Mouse (Mus musculus): Measurements from ENCODE around the gene Zfp13. TPM values are rescaled to one million over a fixed set of nuclear protein-coding genes. Genes with fewer than 3 reads are reported as not detected.

The Zfp13 gene
- total and polyA plus RNA-seq, 2 experiments from 2014 or later, result 23.6 to 47.0 TPM

DNA sequence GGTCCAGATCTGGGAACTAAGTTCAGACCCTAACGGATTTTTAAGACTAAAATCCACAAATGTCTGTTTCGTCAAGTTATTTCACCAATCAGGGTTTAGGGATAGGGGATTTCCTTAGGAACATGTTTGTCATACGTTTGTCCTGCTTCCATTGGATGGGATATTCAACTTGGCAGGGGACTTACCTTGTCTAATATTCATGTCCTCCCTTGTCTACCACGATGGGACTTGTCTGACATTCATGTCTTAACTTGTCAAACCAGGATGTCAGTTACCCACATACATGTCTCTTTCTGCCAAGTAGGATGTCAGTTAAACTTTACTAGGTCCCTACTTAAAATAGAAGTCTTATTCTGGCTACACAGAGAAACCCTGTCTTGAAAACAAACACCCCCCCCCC, 55.3 kb downstream of the Zfp13 start:
- no peak overlapping the region for H3K9ac ChIP-seq
- no peak overlapping the region for H3K4me3 ChIP-seq (ENCODE audit: low read depth, low read length)
- no peaks in the 10 kb centered on the region for H3K36me3 ChIP-seq (ENCODE audit: insufficient read depth)
- WGBS, result 76% methylated on average over 4 of the region's 4 CpGs
- no peak overlapping the region for H3K27ac ChIP-seq (ENCODE audit: low read depth, low read length)
- ATAC-seq, result no peak
- no peaks in the 10 kb centered on the region for H3K4me1 ChIP-seq (ENCODE audit: insufficient read depth)
- no peaks in the 10 kb centered on the region for H3K9me3 ChIP-seq (ENCODE audit: low read length)
- no peak overlapping the region for H3K4me2 ChIP-seq (ENCODE audit: low read depth)
- H3K27me3 ChIP-seq (ENCODE audit: insufficient read depth, low read length), result peaks cover 12% of the 10 kb centered on the region
- no peak for DNase-seq
- TF ChIP-seq CTCF (IDR thresholded peaks at IDR 0.05; ENCODE audit: low read depth), result no peak

DNA sequence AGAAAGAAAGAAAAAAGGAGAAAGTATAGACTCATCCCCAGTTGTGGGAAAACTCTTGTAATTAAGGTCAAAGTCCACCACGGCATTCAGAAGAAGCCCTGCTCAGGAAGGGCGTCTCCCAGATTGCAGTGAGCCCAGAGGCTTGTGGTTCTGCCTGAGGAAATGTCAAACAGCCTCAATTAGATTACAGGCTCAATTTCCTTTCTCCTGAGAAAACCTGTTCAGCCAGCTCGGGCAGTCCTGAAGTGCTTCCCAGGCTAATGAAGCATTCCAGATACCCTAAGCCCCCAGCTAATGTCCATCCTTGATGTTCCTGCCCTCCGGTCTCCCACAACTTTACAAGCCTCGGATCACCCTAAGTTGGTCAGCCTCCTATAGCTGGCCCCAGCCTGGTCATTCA, 56.0 kb downstream of the Zfp13 start:
- 61% methylated on average over 5 of the region's 5 CpGs for WGBS
- Histone ChIP-seq H3K9ac (no peak overlapping the region), H3K4me1 (ENCODE audit: insufficient read depth) (0 out of 2 replicates have a peak, but pooled peaks cover under 1% of the 10 kb centered on the region), H3K4me3 (ENCODE audit: low read depth, low read length) (no peak overlapping the region), H3K27ac (ENCODE audit: low read depth, low read length) (no peak overlapping the region), H3K27me3 (ENCODE audit: insufficient read depth, low read length) (peaks cover 18% of the 10 kb centered on the region), H3K4me2 (ENCODE audit: low read depth) (no peak overlapping the region), H3K36me3 (ENCODE audit: insufficient read depth) (no peaks in the 10 kb centered on the region), H3K9me3 (ENCODE audit: low read length) (no peaks in the 10 kb centered on the region)
- no peak for DNase-seq
- TF ChIP-seq CTCF (IDR thresholded peaks at IDR 0.05; ENCODE audit: low read depth), result no peak
- no peak for ATAC-seq

DNA sequence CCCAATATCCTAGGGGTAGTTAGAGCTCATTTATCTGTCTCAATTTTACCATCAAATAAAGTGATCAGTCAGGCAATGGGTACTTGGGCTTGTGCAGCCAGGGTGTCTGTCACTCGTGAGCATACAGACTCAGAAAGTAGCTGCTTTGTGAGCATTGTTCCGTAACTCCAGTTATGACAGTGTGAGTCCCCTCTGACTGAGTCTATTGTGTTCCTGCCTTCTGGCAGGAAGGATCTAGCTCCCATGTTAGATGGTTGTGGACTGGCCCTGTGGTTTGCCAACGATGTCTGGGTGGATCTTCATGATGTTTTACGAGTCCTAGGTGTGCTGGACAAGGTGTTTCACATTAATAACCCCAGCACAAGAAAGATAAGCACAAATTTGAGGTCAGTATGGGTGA, 56.5 kb downstream of the Zfp13 start:
- Histone ChIP-seq H3K27me3 (ENCODE audit: insufficient read depth, low read length) (peaks cover 23% of the 10 kb centered on the region), H3K36me3 (ENCODE audit: insufficient read depth) (no peaks in the 10 kb centered on the region), H3K4me3 (ENCODE audit: low read depth, low read length) (no peak overlapping the region), H3K27ac (ENCODE audit: low read depth, low read length) (no peak overlapping the region), H3K9ac (no peak overlapping the region), H3K9me3 (ENCODE audit: low read length) (no peaks in the 10 kb centered on the region), H3K4me1 (ENCODE audit: insufficient read depth) (0 out of 2 replicates have a peak, but pooled peaks cover 4% of the 10 kb centered on the region), H3K4me2 (ENCODE audit: low read depth) (no peak overlapping the region)
- 46% methylated on average over 4 of the region's 4 CpGs for WGBS
- no peak for TF ChIP-seq CTCF (IDR thresholded peaks at IDR 0.05; ENCODE audit: low read depth)
- ATAC-seq, result no peak
- DNase-seq, result no peak

DNA sequence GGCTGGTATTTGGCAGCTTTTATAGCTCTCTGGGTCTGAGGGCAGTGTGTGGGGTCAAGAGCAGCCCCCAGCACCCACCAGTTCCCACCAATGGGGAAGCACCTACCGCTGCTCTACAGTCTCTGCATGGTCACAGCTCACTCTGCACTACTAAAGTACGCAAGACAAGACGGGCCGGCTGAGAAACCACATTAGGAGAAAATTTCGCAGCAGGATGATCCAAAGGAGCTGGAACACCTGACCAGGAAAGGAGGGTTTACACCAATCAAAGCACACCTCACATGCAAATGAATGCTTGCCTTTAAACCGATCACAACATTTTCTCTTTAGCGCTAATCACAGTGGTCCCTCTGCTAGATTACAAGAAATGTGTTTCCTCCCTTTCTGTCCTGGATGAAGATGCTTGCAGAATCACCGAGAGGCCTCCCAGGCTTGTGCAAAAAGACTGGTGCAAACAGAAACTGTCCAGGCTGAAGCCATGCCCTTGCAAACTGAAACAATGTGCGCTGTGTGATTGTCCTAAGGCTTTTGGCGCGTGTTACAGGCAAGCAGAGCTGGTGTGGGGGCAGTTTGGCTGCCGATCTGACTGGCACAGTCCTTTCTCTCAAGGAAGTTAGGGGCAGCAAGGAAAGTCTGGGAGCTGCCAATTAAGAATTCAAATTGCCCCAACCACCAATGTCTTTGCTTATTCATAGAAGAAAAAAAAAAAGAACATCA, 57.1 kb downstream of the Zfp13 start:
- ATAC-seq, result no peak
- H3K27me3 ChIP-seq (ENCODE audit: insufficient read depth, low read length), result peaks cover 29% of the 10 kb centered on the region
- no peak overlapping the region for H3K27ac ChIP-seq (ENCODE audit: low read depth, low read length)
- no peak overlapping the region for H3K4me3 ChIP-seq (ENCODE audit: low read depth, low read length)
- H3K9ac ChIP-seq, result no peak overlapping the region
- no peaks in the 10 kb centered on the region for H3K9me3 ChIP-seq (ENCODE audit: low read length)
- no peaks in the 10 kb centered on the region for H3K36me3 ChIP-seq (ENCODE audit: insufficient read depth)
- H3K4me1 ChIP-seq (ENCODE audit: insufficient read depth), result 0 out of 2 replicates have a peak, but pooled peaks cover 4% of the 10 kb centered on the region
- no peak for DNase-seq
- WGBS, result 11% methylated on average over 12 of the region's 12 CpGs
- no peak for TF ChIP-seq CTCF (IDR thresholded peaks at IDR 0.05; ENCODE audit: low read depth)
- no peak overlapping the region for H3K4me2 ChIP-seq (ENCODE audit: low read depth)

DNA sequence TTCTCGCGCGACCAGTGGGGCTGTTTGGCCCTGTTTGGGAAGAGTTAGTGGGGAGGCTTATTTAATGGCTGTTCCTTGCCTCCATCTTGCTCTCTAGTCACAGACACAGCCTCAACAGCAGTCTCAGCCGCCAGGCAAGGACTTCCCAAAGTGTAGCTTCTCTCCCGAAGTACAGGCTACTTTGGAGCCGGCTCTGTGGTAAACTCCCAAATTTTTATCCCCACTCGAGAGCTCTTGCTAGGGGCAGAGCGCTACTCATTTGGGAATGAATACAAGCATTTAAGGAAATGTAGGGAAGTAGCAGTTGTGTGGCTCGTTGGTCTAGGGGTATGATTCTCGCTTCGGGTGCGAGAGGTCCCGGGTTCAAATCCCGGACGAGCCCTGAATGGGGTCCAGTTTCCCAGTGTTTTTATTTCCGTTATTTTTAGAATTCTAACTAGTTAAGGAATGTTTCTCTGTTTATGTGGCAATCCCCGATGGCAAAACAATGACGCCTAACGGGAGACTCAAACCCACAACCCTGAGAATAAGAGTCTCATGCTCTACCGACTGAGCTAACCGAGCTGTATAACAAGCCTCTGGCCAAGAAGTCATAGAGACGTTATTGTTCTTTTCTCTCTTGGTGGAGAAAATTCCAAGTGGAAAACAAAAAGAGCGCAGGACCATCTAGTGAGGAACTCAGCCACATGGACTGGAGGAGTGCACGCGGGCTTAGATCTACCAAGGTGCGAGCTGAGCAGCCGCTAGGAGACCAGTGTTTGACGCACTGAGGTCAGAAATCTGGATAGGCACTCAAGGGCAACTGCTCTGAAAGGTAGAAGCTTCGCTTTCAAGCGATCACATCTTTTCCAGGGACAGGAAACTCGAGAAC, 58.4 kb downstream of the Zfp13 start:
- Histone ChIP-seq H3K4me2 (ENCODE audit: low read depth) (peak overlapping the region; percentile 19; the same call in 1 of the 2 replicates), H3K36me3 (ENCODE audit: insufficient read depth) (no peaks in the 10 kb centered on the region), H3K4me3 (ENCODE audit: low read depth, low read length) (peak overlapping the region; percentile 11; the same call in 1 of the 2 replicates), H3K4me1 (ENCODE audit: insufficient read depth) (0 out of 2 replicates have a peak, but pooled peaks cover 4% of the 10 kb centered on the region), H3K27me3 (ENCODE audit: insufficient read depth, low read length) (peaks cover 31% of the 10 kb centered on the region), H3K9ac (no peak overlapping the region), H3K9me3 (ENCODE audit: low read length) (no peaks in the 10 kb centered on the region), H3K27ac (ENCODE audit: low read depth, low read length) (no peak overlapping the region)
- ATAC-seq (peak; percentile 40; the same call in 1 of the 2 replicates), DNase-seq (no peak)
- no peak for TF ChIP-seq CTCF (IDR thresholded peaks at IDR 0.05; ENCODE audit: low read depth)
- 16% methylated on average over 31 of the region's 31 CpGs for WGBS

DNA sequence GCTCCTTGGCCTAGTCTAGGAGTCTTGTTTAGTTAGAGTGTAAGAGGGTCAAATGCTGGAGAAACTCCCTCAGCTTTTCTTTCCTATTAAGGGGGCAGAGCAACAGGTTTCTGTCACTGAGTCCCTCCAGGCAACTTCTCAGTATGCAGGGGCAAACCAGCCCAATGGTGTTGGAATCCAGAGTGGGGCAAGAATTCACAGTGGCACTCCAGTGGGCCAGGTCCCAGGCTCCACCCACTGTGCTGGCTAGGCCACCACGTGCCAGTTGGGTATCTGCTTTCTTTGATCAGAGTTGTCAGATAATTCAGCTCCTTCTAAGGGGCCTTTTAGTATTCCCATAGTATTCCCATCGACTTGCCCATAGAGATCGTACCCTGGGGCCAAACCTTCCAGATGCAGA, 59.2 kb downstream of the Zfp13 start:
- ATAC-seq (no peak), DNase-seq (no peak)
- no peak for TF ChIP-seq CTCF (IDR thresholded peaks at IDR 0.05; ENCODE audit: low read depth)
- H3K4me1 ChIP-seq (ENCODE audit: insufficient read depth), result 0 out of 2 replicates have a peak, but pooled peaks cover 4% of the 10 kb centered on the region
- no peaks in the 10 kb centered on the region for H3K36me3 ChIP-seq (ENCODE audit: insufficient read depth)
- peaks cover 31% of the 10 kb centered on the region for H3K27me3 ChIP-seq (ENCODE audit: insufficient read depth, low read length)
- no peak overlapping the region for H3K4me2 ChIP-seq (ENCODE audit: low read depth)
- no peak overlapping the region for H3K9ac ChIP-seq
- no peak overlapping the region for H3K27ac ChIP-seq (ENCODE audit: low read depth, low read length)
- 0 out of 2 replicates have a peak overlapping the region, but pooled peaks have one; percentile 11 for H3K4me3 ChIP-seq (ENCODE audit: low read depth, low read length)
- no peaks in the 10 kb centered on the region for H3K9me3 ChIP-seq (ENCODE audit: low read length)
- WGBS, result 43% methylated on average over 3 of the region's 3 CpGs

DNA sequence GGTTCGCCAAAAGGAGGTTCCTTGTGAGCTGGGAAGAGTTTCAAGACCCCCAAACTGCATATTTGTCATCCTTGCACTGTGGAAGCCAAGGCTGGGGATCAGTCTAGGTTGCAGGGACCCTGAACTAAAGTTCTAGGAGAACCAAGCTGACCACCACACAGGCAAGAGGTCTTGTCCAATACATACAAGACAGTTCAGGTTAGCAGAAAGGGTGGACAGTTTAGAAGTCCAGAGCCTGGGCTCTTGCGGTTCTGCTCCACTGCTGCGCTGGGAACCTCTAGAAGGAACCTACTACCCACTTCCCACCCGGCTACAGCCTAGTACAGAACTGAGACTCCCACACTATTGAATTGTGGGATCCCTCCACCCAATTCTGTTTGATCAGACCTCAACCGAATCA, 59.7 kb downstream of the Zfp13 start:
- Histone ChIP-seq H3K9me3 (ENCODE audit: low read length) (no peaks in the 10 kb centered on the region), H3K36me3 (ENCODE audit: insufficient read depth) (no peaks in the 10 kb centered on the region), H3K27ac (ENCODE audit: low read depth, low read length) (no peak overlapping the region), H3K4me3 (ENCODE audit: low read depth, low read length) (no peak overlapping the region), H3K9ac (no peak overlapping the region), H3K27me3 (ENCODE audit: insufficient read depth, low read length) (peaks cover 35% of the 10 kb centered on the region), H3K4me2 (ENCODE audit: low read depth) (no peak overlapping the region), H3K4me1 (ENCODE audit: insufficient read depth) (0 out of 2 replicates have a peak, but pooled peaks cover 4% of the 10 kb centered on the region)
- ATAC-seq, result no peak
- TF ChIP-seq CTCF (IDR thresholded peaks at IDR 0.05; ENCODE audit: low read depth), result no peak
- WGBS, result 89% methylated on average over 5 of the region's 5 CpGs
- DNase-seq, result no peak

Data from forebrain, postnatal 0 days (tissue).